Mouse (Mus musculus) spleen, adult 2 months (tissue): ENCODE measurements around the gene Antxr1.

ENCODE experiments used
- CTCF ChIP-seq: fragments of 200-500 bp; IDR thresholded peaks from 2 replicates; pipeline ENCODE4 v1.5.1; 2011; ENCODE audit warnings: mild to moderate bottlenecking, inconsistent platforms; ENCODE audit not compliant: insufficient read depth, insufficient read length, insufficient replicate concordance; ENCODE audit errors: extremely low read depth
- POLR2A ChIP-seq: fragments of 200-500 bp; IDR thresholded peaks from 2 replicates; pipeline ENCODE4 v1.6.1; 2011; ENCODE audit warnings: low read depth, low read length, inconsistent platforms

DNA sequence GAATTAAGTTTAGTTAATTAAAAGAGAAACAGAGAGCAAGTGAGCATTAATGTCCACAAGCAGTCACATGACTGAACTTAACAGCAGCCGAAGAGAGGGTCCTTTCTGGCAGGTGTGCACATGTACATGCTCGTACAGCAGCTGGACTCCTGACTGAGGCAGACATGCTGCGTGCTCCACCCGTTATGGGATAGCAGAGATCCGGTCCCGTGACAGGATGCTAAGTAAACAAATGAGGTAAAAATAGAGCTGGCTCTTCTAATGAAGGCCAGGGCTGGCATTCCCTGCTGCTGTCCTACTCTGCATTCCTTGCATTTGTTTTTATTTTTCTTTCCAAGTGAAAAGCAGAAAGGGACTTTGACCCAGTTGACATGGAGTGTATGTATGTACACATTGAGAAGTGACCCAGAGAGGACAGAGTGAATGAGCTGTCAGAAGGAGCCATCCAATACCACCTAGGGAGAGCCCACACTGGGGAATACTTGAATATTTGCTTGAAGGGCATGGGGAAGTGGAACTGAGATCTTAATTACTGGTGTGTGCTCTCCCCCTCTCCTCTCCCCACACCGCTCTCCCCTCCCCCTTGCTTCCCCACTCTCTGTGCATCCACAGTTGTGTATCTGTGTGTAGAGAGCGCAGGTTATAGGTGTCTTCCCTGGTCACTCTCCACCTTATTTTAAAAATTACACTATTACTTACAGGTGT is 208.4 kb downstream of the Antxr1 start:
- no peak for TF ChIP-seq CTCF
- TF ChIP-seq POLR2A, result no peak
